Mouse (Mus musculus) MEL (cell line): ENCODE measurements around the gene Lnx1. TPM values are rescaled to one million over a fixed set of nuclear protein-coding genes. Genes with fewer than 3 reads are reported as not detected.

ENCODE experiments used
- DNase-seq: peaks from one replicate; pipeline ENCODE4 v3.0.0; 2011; ENCODE audit warnings: low read depth, low spot score
- H3K27ac ChIP-seq: 2 replicates; pipeline ENCODE4 v1.5.1; 2012; ENCODE audit warnings: low read depth, mild to moderate bottlenecking, control low read depth, low read length, moderate library complexity; ENCODE audit not compliant: control insufficient read depth
- H3K27me3 ChIP-seq, 2 experiments: fragments of 150-350 bp in 1 of 2; sonication (generic) in 1 of 2; 2 replicates each; pipeline ENCODE4 v1.6.1; 2012; ENCODE audit warnings: low read length in 2 of 2, mild to moderate bottlenecking in 2 of 2, improper control_type of control experiment in 1 of 2, moderate library complexity in 1 of 2; ENCODE audit not compliant: insufficient read depth in 2 of 2, control insufficient read depth in 1 of 2
- H3K36me3 ChIP-seq, 2 experiments: 2 replicates each; pipeline ENCODE4 v1.6.1; 2012 to 2014; ENCODE audit warnings: low read length in 2 of 2, improper control_type of control experiment in 1 of 2, inconsistent platforms in 1 of 2, mild to moderate bottlenecking in 1 of 2; ENCODE audit not compliant: insufficient read depth in 2 of 2, control insufficient read depth in 1 of 2
- H3K4me1 ChIP-seq, 2 experiments: fragments of 150-350 bp in 1 of 2; sonication (generic) in 1 of 2; 2 replicates each; pipeline ENCODE4 v1.6.1; 2012; ENCODE audit warnings: low read length in 2 of 2, improper control_type of control experiment in 1 of 2, mild to moderate bottlenecking in 1 of 2; ENCODE audit not compliant: insufficient read depth in 2 of 2, control insufficient read depth in 1 of 2
- H3K4me3 ChIP-seq, 2 experiments: fragments of 150-350 bp in 1 of 2; sonication (generic) in 1 of 2; 2 replicates each; pipeline ENCODE4 v1.5.1; 2012; ENCODE audit warnings: low read depth in 2 of 2, low read length in 2 of 2, mild to moderate bottlenecking in 2 of 2, moderate library complexity in 2 of 2, control low read depth in 1 of 2, improper control_type of control experiment in 1 of 2; ENCODE audit not compliant: control insufficient read depth in 1 of 2, insufficient read depth in 1 of 2
- H3K79me2 ChIP-seq: 2 replicates; pipeline ENCODE4 v1.6.1; 2012; ENCODE audit warnings: mild to moderate bottlenecking, low read length, moderate library complexity; ENCODE audit not compliant: control insufficient read depth, poor library complexity, insufficient read depth
- H3K9ac ChIP-seq: 2 replicates; pipeline ENCODE4 v1.6.1; 2012; ENCODE audit warnings: low read depth, mild to moderate bottlenecking, control low read depth, low read length, moderate library complexity; ENCODE audit not compliant: control insufficient read depth, poor library complexity, severe bottlenecking
- H3K9me3 ChIP-seq: fragments of 150-350 bp; sonication (generic); replicated peaks from 2 replicates; pipeline ENCODE4 v1.6.1; 2012; ENCODE audit warnings: mild to moderate bottlenecking, low read length, improper control_type of control experiment, moderate library complexity; ENCODE audit not compliant: insufficient read depth
- CHD1 ChIP-seq: IDR thresholded peaks from 2 replicates; pipeline ENCODE4 v1.6.1; 2012; ENCODE audit warnings: low read depth, mild to moderate bottlenecking, inconsistent platforms, low read length, improper control_type of control experiment
- CHD2 ChIP-seq: IDR thresholded peaks from 2 replicates; pipeline ENCODE4 v1.6.1; 2011; ENCODE audit warnings: low read length, improper control_type of control experiment
- EP300 ChIP-seq, 2 experiments: IDR thresholded peaks; 2 replicates each; pipeline ENCODE4 v1.6.1; 2011; ENCODE audit warnings: improper control_type of control experiment in 2 of 2, low read length in 2 of 2, low read depth in 1 of 2, mild to moderate bottlenecking in 1 of 2
- ETS1 ChIP-seq: IDR thresholded peaks from 2 replicates; pipeline ENCODE4 v1.6.1; 2012; ENCODE audit warnings: low read depth, mild to moderate bottlenecking, inconsistent platforms, low read length, improper control_type of control experiment, moderate library complexity
- GABPA ChIP-seq: IDR thresholded peaks from 2 replicates; pipeline ENCODE4 v1.6.1; 2012; ENCODE audit warnings: low read depth, mild to moderate bottlenecking, inconsistent platforms, low read length, improper control_type of control experiment, moderate library complexity
- GATA1 ChIP-seq: IDR thresholded peaks from 2 replicates; pipeline ENCODE4 v1.6.1; 2011; ENCODE audit warnings: low read depth, low read length, improper control_type of control experiment
- HCFC1 ChIP-seq: IDR thresholded peaks from 2 replicates; pipeline ENCODE4 v1.6.1; 2012; ENCODE audit warnings: low read depth, mild to moderate bottlenecking, inconsistent platforms, low read length, improper control_type of control experiment, moderate library complexity
- JUND ChIP-seq: IDR thresholded peaks from 2 replicates; pipeline ENCODE4 v1.6.1; 2011; ENCODE audit warnings: low read depth, mild to moderate bottlenecking, improper control_type of control experiment, low read length
- KAT2A ChIP-seq: conservative IDR thresholded peaks from 2 replicates; pipeline ENCODE4 v1.6.1; 2012; ENCODE audit warnings: low read depth, low read length, improper control_type of control experiment, inconsistent platforms
- MAFK ChIP-seq: IDR thresholded peaks from 2 replicates; pipeline ENCODE4 v1.6.1; 2011; ENCODE audit warnings: low read depth, mild to moderate bottlenecking, low read length, improper control_type of control experiment, borderline replicate concordance
- MAZ ChIP-seq: IDR thresholded peaks from 2 replicates; pipeline ENCODE4 v1.6.1; 2012; ENCODE audit warnings: low read depth, mild to moderate bottlenecking, inconsistent platforms, low read length, improper control_type of control experiment
- MEF2A ChIP-seq: IDR thresholded peaks from 2 replicates; pipeline ENCODE4 v1.6.1; 2014; ENCODE audit warnings: low read depth, mild to moderate bottlenecking, inconsistent platforms, low read length, improper control_type of control experiment; ENCODE audit not compliant: poor library complexity, insufficient replicate concordance, severe bottlenecking; ENCODE audit errors: extremely low read depth
- MYB ChIP-seq: IDR thresholded peaks from 2 replicates; pipeline ENCODE4 v1.6.1; 2011; ENCODE audit warnings: mild to moderate bottlenecking, low read depth, low read length, improper control_type of control experiment
- NELFE ChIP-seq: IDR thresholded peaks from 2 replicates; pipeline ENCODE4 v1.6.1; 2011; ENCODE audit warnings: low read depth, low read length, improper control_type of control experiment
- NRF1 ChIP-seq: IDR thresholded peaks from 2 replicates; pipeline ENCODE4 v1.6.1; 2014; ENCODE audit warnings: low read depth, mild to moderate bottlenecking, inconsistent platforms, low read length, improper control_type of control experiment, moderate library complexity; ENCODE audit not compliant: poor library complexity, insufficient read depth, severe bottlenecking
- RCOR1 ChIP-seq: IDR thresholded peaks from 2 replicates; pipeline ENCODE4 v1.6.1; 2012; ENCODE audit warnings: low read depth, mild to moderate bottlenecking, inconsistent platforms, low read length, improper control_type of control experiment
- SIN3A ChIP-seq: IDR thresholded peaks from 2 replicates; pipeline ENCODE4 v1.6.1; 2012; ENCODE audit warnings: low read length, improper control_type of control experiment, inconsistent platforms
- TAL1 ChIP-seq: IDR thresholded peaks from 2 replicates; pipeline ENCODE4 v1.6.1; 2012; ENCODE audit warnings: mild to moderate bottlenecking, inconsistent platforms, low read length, moderate library complexity, mixed read lengths
- TBP ChIP-seq: IDR thresholded peaks from 2 replicates; pipeline ENCODE4 v1.8.0; 2011; ENCODE audit warnings: low read depth, low read length, improper control_type of control experiment
- TCF12 ChIP-seq: IDR thresholded peaks from 2 replicates; pipeline ENCODE4 v1.6.1; 2014; ENCODE audit warnings: low read depth, mild to moderate bottlenecking, inconsistent platforms, low read length, improper control_type of control experiment, moderate library complexity
- USF1 ChIP-seq: IDR thresholded peaks from 2 replicates; pipeline ENCODE4 v1.6.1; 2014; ENCODE audit warnings: low read depth, mild to moderate bottlenecking, inconsistent platforms, low read length, improper control_type of control experiment, moderate library complexity
- ZKSCAN1 ChIP-seq: IDR thresholded peaks from 2 replicates; pipeline ENCODE4 v1.6.1; 2012; ENCODE audit warnings: low read depth, mild to moderate bottlenecking, inconsistent platforms, low read length, improper control_type of control experiment, moderate library complexity
- ZMIZ1 ChIP-seq: IDR thresholded peaks from 2 replicates; pipeline ENCODE4 v1.6.1; 2012; ENCODE audit warnings: low read depth, mild to moderate bottlenecking, inconsistent platforms, low read length, improper control_type of control experiment, moderate library complexity
- polyA plus RNA-seq, 2 experiments: library from polyadenylated mRNA; stranded (reverse) in 1 of 2; unstranded in 1 of 2; fragments of >175 nt in 1 of 2; fragments of >200 nt in 1 of 2; gene quantifications; 2 replicates each; pipeline versions ENCODE4 v1.2.1 to v1.2.4; 2012; ENCODE audit warnings: low replicate concordance in 2 of 2, low read depth in 1 of 2; ENCODE audit not compliant: insufficient read length in 2 of 2, insufficient read depth in 1 of 2, missing spikeins in 1 of 2
- total RNA-seq: library from RNA; depleted of rRNA; stranded (reverse); fragments of 300-350 nt; gene quantifications from 2 replicates; pipeline ENCODE4 v1.2.3, GENCODE M21; 2012; rRNA removed

The Lnx1 gene
- total RNA-seq, result not detected in 2 replicates
- polyA plus RNA-seq, result under 1 TPM in 1 of 2 experiments, not detected in 1; 0.06 TPM

DNA sequence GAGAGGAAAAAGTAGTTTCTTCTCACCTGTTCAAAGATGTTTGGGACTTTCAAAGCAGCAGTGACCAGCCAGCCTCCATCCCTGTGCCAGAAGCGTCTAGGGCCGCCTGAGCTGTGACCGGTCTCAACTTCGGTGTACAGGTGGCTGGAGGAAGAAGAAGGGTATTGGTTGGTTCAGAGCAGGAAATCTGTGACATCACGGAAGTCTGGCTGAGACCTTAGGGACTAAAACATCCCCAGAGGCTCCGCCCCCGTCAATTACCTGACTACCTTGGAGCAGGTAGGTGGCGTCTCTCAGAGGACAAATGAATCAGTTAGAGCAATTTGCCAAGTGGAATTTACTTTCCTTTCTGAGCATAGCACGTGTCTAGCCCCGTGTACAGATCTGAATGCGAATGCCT lies at the start of gene Lnx1:
Gene Lnx1, minus strand, starts transcription at position 147 of the 400 bp plus-strand sequence.
- TF ChIP-seq CHD1 (no peak), EP300 (IDR thresholded peaks at IDR 0.05; ENCODE audit: low read depth in 1 of 2, low read length in 2 of 2) (no peak), GATA1 (no peak), ZKSCAN1 (no peak), MEF2A (no peak), USF1 (no peak), CHD2 (no peak), TCF12 (no peak), ETS1 (no peak), GABPA (no peak), ZMIZ1 (no peak), TBP (no peak), SIN3A (no peak), NELFE (no peak), JUND (no peak), RCOR1 (no peak)
- Histone ChIP-seq H3K9ac (no peak within 1 kb of the TSS), H3K79me2 (no peaks in the 10 kb centered on the region), H3K4me3 (no peak within 1 kb of the TSS), H3K27ac (no peak within 1 kb of the TSS), H3K4me1 (no peaks in the 10 kb centered on the region), H3K36me3 (no peaks in the 10 kb centered on the region), H3K9me3 (no peaks in the 10 kb centered on the region), H3K27me3 (peaks cover 19 to 26% of the 10 kb centered on the region in 2 experiments)
- no peak for DNase-seq

- no peak for DNase-seq
- H3K79me2 ChIP-seq, result no peaks in the 10 kb centered on the region
- peaks cover 2 to 5% of the 10 kb centered on the region in 2 experiments; a peak in 2 of 4 replicates for H3K27me3 ChIP-seq
- H3K27ac ChIP-seq, result no peak overlapping the region
- H3K4me1 ChIP-seq, result no peaks in the 10 kb centered on the region
- no peaks in the 10 kb centered on the region for H3K36me3 ChIP-seq
- TF ChIP-seq ETS1, result no peak
- no peak for TF ChIP-seq CHD1
- no peak for TF ChIP-seq TCF12
- TF ChIP-seq ZKSCAN1, result no peak
- TF ChIP-seq RCOR1, result no peak
- TF ChIP-seq MAZ, result no peak
- TF ChIP-seq USF1, result no peak
- no peak for TF ChIP-seq NRF1
- TF ChIP-seq MEF2A, result no peak
- no peak for TF ChIP-seq MYB
- no peak for TF ChIP-seq HCFC1
- no peak for TF ChIP-seq TAL1
- no peak for TF ChIP-seq JUND
- TF ChIP-seq MAFK, result no peak
- no peak for TF ChIP-seq NELFE
- no peak for TF ChIP-seq KAT2A
- TF ChIP-seq, all 39 proteins: peak for 0
- Histone ChIP-seq H3K9me3 (no peaks in the 10 kb centered on the region), H3K4me3 (no peak overlapping the region), H3K9ac (no peak overlapping the region)
These were observed 47.8 kb upstream of the Lnx1 start for GRCm38 (mm10) chr5:74750501-74750900.
